Mouse (Mus musculus) left cerebral cortex, adult 11 months (tissue): ENCODE measurements at regions not wholly inside any gene's neighbourhood (a gene's known extent, or its start where the extent isn't known, plus 50 kb on each side); places are given as distances from the start of the nearest gene placed in this dataset.

ENCODE experiments used
- DNase-seq: peaks from one replicate; pipeline ENCODE4 v3.0.0; 2022; ENCODE audit warnings: low spot score

- no peak for DNase-seq
Observed at GRCm38 (mm10) chr5:116776450-116776849, 184.8 kb upstream of the Srrm4 start.

- DNase-seq: no peak
Observed at GRCm38 (mm10) chr5:116766261-116766660, 174.6 kb upstream of the Srrm4 start.

GRCm38 (mm10) chr5:116761323-116761722 lies 169.7 kb upstream of the Srrm4 start:
- no peak for DNase-seq

- peak; percentile 7 for DNase-seq
Observed at GRCm38 (mm10) chr5:116758687-116759086, 167.1 kb upstream of the Srrm4 start.

GRCm38 (mm10) chr5:116752941-116753340 lies 161.3 kb upstream of the Srrm4 start:
- DNase-seq: no peak

- DNase-seq: no peak
Observed at GRCm38 (mm10) chr5:116752096-116752495, 160.5 kb upstream of the Srrm4 start.

GRCm38 (mm10) chr5:116745776-116746175 lies 154.2 kb upstream of the Srrm4 start:
- DNase-seq: no peak

GRCm38 (mm10) chr5:116744389-116744788 lies 152.8 kb upstream of the Srrm4 start:
- DNase-seq: no peak

GRCm38 (mm10) chr5:116735622-116736021 lies 144.0 kb upstream of the Srrm4 start:
- no peak for DNase-seq

GRCm38 (mm10) chr5:116731509-116731908 lies 139.9 kb upstream of the Srrm4 start:
- DNase-seq: no peak

GRCm38 (mm10) chr5:116719200-116719599 lies 127.6 kb upstream of the Srrm4 start:
- no peak for DNase-seq

GRCm38 (mm10) chr5:116714256-116714655 lies 122.6 kb upstream of the Srrm4 start:
- no peak for DNase-seq

GRCm38 (mm10) chr5:116712056-116712455 lies 120.4 kb upstream of the Srrm4 start:
- no peak for DNase-seq

- no peak for DNase-seq
Observed at GRCm38 (mm10) chr5:116708505-116708904, 116.9 kb upstream of the Srrm4 start.

GRCm38 (mm10) chr5:116662466-116662865 lies 70.8 kb upstream of the Srrm4 start:
- no peak for DNase-seq

GRCm38 (mm10) chr5:116661851-116662250 lies 70.2 kb upstream of the Srrm4 start:
- DNase-seq: no peak

- peak; percentile 6 for DNase-seq
Observed at GRCm38 (mm10) chr5:116654486-116655420, 63.1 kb upstream of the Srrm4 start.
